Mouse (Mus musculus) small intestine, adult 2 months (tissue): ENCODE measurements around the gene Wbp1.

ENCODE experiments used
- CTCF ChIP-seq: fragments of 200-500 bp; IDR thresholded peaks from 2 replicates; pipeline ENCODE4 v1.5.1; 2012; ENCODE audit warnings: low read depth, mild to moderate bottlenecking, control low read depth, inconsistent platforms, low read length, moderate library complexity, mixed read lengths; ENCODE audit not compliant: insufficient replicate concordance, insufficient read length; ENCODE audit errors: extremely low read depth
- POLR2A ChIP-seq: fragments of 200-500 bp; IDR thresholded peaks from 2 replicates; pipeline ENCODE4 v1.6.1; 2012; ENCODE audit warnings: low read depth, mild to moderate bottlenecking, control low read depth, inconsistent platforms, low read length, moderate library complexity

- TF ChIP-seq POLR2A (no peak), CTCF (no peak)
Measured at GRCm38 (mm10) chr6:83145805-83146204, 24.4 kb upstream of the Wbp1 start.
